ENCODE assay signal across 9 mouse cellular contexts in the genomic region with DNA sequence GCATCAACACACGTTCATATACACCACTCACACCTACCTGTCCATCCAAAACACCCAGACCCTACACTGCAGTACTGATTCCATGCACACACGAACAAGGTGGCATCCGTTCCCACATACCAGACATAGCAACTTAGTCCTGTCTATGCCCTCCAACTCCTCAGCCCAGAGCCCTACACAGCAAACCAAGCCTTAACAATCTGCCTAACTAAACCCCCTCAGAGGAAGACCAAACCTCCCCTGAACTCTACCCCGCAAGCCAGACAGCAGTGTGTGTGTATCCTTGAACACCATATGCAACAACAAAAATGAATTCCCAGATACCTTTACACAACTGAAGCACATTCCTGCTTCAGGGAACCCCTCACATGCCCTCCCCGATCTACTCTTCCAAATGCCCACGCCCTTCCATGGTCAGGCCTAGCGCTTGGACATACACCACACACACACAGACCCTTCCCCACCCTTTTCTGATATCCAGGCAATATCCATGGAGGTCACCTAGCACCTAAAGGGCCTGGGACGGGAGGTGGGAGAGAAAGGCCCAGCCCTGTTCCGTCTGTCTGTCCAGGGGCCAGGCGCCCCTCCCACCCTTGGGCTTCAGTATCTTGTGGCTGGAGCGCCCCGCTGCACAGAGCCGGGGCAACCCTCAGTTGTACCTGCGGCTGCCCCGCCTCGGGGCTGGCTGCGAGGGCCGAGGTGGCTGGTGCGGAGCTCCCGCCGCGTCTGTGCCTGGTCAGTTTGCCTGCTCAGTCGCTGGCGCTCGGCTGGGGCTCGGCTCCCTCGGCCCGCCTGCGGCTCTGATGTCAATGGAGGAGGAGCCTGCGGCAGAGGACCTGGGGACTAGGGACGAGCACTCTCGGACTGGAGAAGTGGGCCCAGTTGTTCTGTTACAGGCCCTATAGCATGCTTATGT. TPM values are rescaled to one million over a fixed set of nuclear protein-coding genes. Genes with fewer than 3 reads are reported as not detected.
DNase-seq lines count a peak whose midpoint lies in the region; ATAC-seq and TF ChIP-seq lines count a peak whose summit lies in the region.
"Had no signal": no experiment of that assay in that cellular context is flagged by ENCODE, and none has a peak within 500 bp of the region (broad histone marks: within the 10 kb centered on the region; RNA-seq: fewer than 3 reads in every experiment).

Gene Camk1, minus strand, starts transcription at position 808 of the 916 bp plus-strand sequence.

- no peaks in the 10 kb centered on the region for H3K9me3 ChIP-seq in embryonic facial prominence, embryonic 14.5 days (ENCODE audit: control insufficient read depth, low read length)
- H3K9me3 ChIP-seq in limb, embryonic 15.5 days: no peaks in the 10 kb centered on the region
- H3K9me3 ChIP-seq in midbrain, embryonic 15.5 days: no peaks in the 10 kb centered on the region
- H3K9me3 ChIP-seq: G1E had no signal

- H3K9ac ChIP-seq in embryonic facial prominence, embryonic 14.5 days (ENCODE audit: low read depth, low read length): peak within 1 kb of the TSS; percentile 86
- peak within 1 kb of the TSS; percentile 72 for H3K9ac ChIP-seq in limb, embryonic 15.5 days
- H3K9ac ChIP-seq in midbrain, embryonic 15.5 days: peak within 1 kb of the TSS; percentile 72

- H3K4me3 ChIP-seq in bone marrow, adult 2 months (replicated peaks; ENCODE audit: control insufficient read depth, low read depth, low read length): peak within 1 kb of the TSS; percentile 70
- peak within 1 kb of the TSS; percentile 66 for H3K4me3 ChIP-seq in embryonic facial prominence, embryonic 14.5 days (ENCODE audit: low read depth, low read length)
- H3K4me3 ChIP-seq in limb, embryonic 15.5 days: peak within 1 kb of the TSS; percentile 60
- H3K4me3 ChIP-seq in midbrain, embryonic 15.5 days: peak within 1 kb of the TSS; percentile 61

- H3K4me2 ChIP-seq in embryonic facial prominence, embryonic 14.5 days (ENCODE audit: low read depth, low read length): peak within 1 kb of the TSS; percentile 74
- H3K4me2 ChIP-seq in limb, embryonic 15.5 days: peak within 1 kb of the TSS; percentile 52
- peak within 1 kb of the TSS; percentile 71 for H3K4me2 ChIP-seq in midbrain, embryonic 15.5 days

- TF ChIP-seq CTCF in bone marrow, adult 2 months (IDR thresholded peaks at IDR 0.05; ENCODE audit: control insufficient read depth, insufficient read depth, low read length): no peak

- H3K27me3 ChIP-seq in embryonic facial prominence, embryonic 14.5 days (replicated peaks; ENCODE audit: control insufficient read depth, insufficient read depth, low read length): no peaks in the 10 kb centered on the region
- H3K27me3 ChIP-seq in limb, embryonic 15.5 days: no peaks in the 10 kb centered on the region
- 0 out of 2 replicates have a peak, but pooled peaks cover 3% of the 10 kb centered on the region for H3K27me3 ChIP-seq in midbrain, embryonic 15.5 days (replicated peaks)

- peaks cover 27% of the 10 kb centered on the region for H3K36me3 ChIP-seq in embryonic facial prominence, embryonic 14.5 days (ENCODE audit: control insufficient read depth, insufficient read depth, low read length)
- peaks cover 26% of the 10 kb centered on the region for H3K36me3 ChIP-seq in limb, embryonic 15.5 days
- H3K36me3 ChIP-seq in midbrain, embryonic 15.5 days (replicated peaks): peaks cover 5% of the 10 kb centered on the region; the same call in 1 of the 2 replicates
- H3K36me3 ChIP-seq: G1E had no signal

- H3K4me1 ChIP-seq in bone marrow, adult 2 months (ENCODE audit: control insufficient read depth, insufficient read depth, low read length): peaks cover 2% of the 10 kb centered on the region
- peaks cover 19% of the 10 kb centered on the region for H3K4me1 ChIP-seq in embryonic facial prominence, embryonic 14.5 days (ENCODE audit: control insufficient read depth, insufficient read depth, low read length)
- peaks cover 25% of the 10 kb centered on the region for H3K4me1 ChIP-seq in limb, embryonic 15.5 days
- peaks cover 28% of the 10 kb centered on the region for H3K4me1 ChIP-seq in midbrain, embryonic 15.5 days

- peak; percentile 93 for DNase-seq in 3134 (ENCODE audit: extremely low read depth, insufficient read length, low spot score)
- DNase-seq in embryonic facial prominence, embryonic 14.5 days (ENCODE audit: low spot score): peak; percentile 86
- DNase-seq in heart, adult 9 months (ENCODE audit: low spot score in 2 of 2): peak; percentile 88 to 89
- DNase-seq in kidney, adult 8-10 months: peak; percentile 72 to 83
- DNase-seq in spleen, postnatal 36 days (ENCODE audit: low spot score in 2 of 2): peak; percentile 49 to 51

- peak within 1 kb of the TSS; percentile 57 for H3K27ac ChIP-seq in bone marrow, adult 2 months (ENCODE audit: control insufficient read depth, insufficient read depth, low read depth, low read length, poor library complexity)
- H3K27ac ChIP-seq in embryonic facial prominence, embryonic 14.5 days (replicated peaks; ENCODE audit: low read depth, low read length): peak within 1 kb of the TSS; percentile 63
- H3K27ac ChIP-seq in limb, embryonic 15.5 days: peak within 1 kb of the TSS; percentile 51
- peak within 1 kb of the TSS; percentile 35 for H3K27ac ChIP-seq in midbrain, embryonic 15.5 days

- peak; percentile 54; the same call in 1 of the 2 replicates for TF ChIP-seq POLR2A in bone marrow, adult 2 months (IDR thresholded peaks at IDR 0.05; ENCODE audit: borderline replicate concordance, control insufficient read depth, low read depth, low read length)

- peak; percentile 89 for ATAC-seq in embryonic facial prominence, embryonic 14.5 days (ENCODE audit: low read depth)
- peak; percentile 82 for ATAC-seq in limb, embryonic 15.5 days (ENCODE audit: insufficient number of reproducible peaks, low FRiP score, low TSS enrichment, low read depth)
- peak; percentile 86 for ATAC-seq in midbrain, embryonic 15.5 days (replicated peaks)

- 14% methylated on average over 32 of the region's 32 CpGs for WGBS in bone marrow, adult 2 months
- WGBS in embryonic facial prominence, embryonic 14.5 days: 15% methylated on average over 29 of the region's 32 CpGs
- WGBS in limb, embryonic 15.5 days: 14% methylated on average over 32 of the region's 32 CpGs
- 17% methylated on average over 32 of the region's 32 CpGs for WGBS in midbrain, embryonic 15.5 days

RNA-seq across cellular contexts. Expression of gene Camk1, which starts in this region (rescaled TPM):
- 16.0 and 28.6 TPM in 2 replicates for polyA plus RNA-seq in bone marrow, adult 2 months (2011; ENCODE audit: insufficient read depth, insufficient read length, low replicate concordance, missing spikeins)
- polyA plus RNA-seq in embryonic facial prominence, embryonic 14.5 days (2014; fragmentation: Nextera tagmentation; extraction: Ambion mirVana): 103 and 109 TPM in 2 replicates
- polyA plus RNA-seq in limb, embryonic 15.5 days (2015; fragmentation: Nextera tagmentation; extraction: Ambion mirVana): 91.4 and 91.7 TPM in 2 replicates
- 117 and 124 TPM in 2 replicates for polyA plus RNA-seq in midbrain, embryonic 15.5 days (2015; fragmentation: Nextera tagmentation; extraction: Ambion mirVana)

Comparison
In these comparisons a context has a peak if more than half of its experiments do, and no peak if none do; other contexts are left out.
1. Peak in every context shown above with its lines: DNase-seq, ATAC-seq, H3K4me3 ChIP-seq and H3K27ac ChIP-seq.